Mouse (Mus musculus) hindbrain, postnatal 0 days (tissue): ENCODE measurements at regions not wholly inside any gene's neighbourhood (a gene's known extent, or its start where the extent isn't known, plus 50 kb on each side); places are given as distances from the start of the nearest gene placed in this dataset.

Experiments used
- ATAC-seq: fragments of 200-750 bp; cut with Nextera tagmentation; 2 replicates; pipeline ENCODE4 v1.8.0; 2017; ENCODE audit warnings: mild to moderate bottlenecking, moderate TSS enrichment, moderate library complexity
- DNase-seq: peaks from one replicate; pipeline ENCODE4 v3.0.0-alpha.2; 2015; ENCODE audit warnings: low spot score
- H3K27ac ChIP-seq: fragments of 300-500 bp; sonication (generic); 2 replicates; pipeline ENCODE4 v1.5.1; 2014; ENCODE audit warnings: mild to moderate bottlenecking
- H3K27me3 ChIP-seq: fragments of 300-500 bp; sonication (generic); 2 replicates; pipeline ENCODE4 v1.6.1; 2014; ENCODE audit warnings: low read length, mixed read lengths; ENCODE audit not compliant: insufficient read depth
- H3K36me3 ChIP-seq: fragments of 300-500 bp; sonication (generic); 2 replicates; pipeline ENCODE4 v1.6.1; 2014; ENCODE audit warnings: low read length, mixed read lengths; ENCODE audit not compliant: insufficient read depth
- H3K4me1 ChIP-seq: fragments of 300-500 bp; sonication (generic); 2 replicates; pipeline ENCODE4 v1.6.1; 2014; ENCODE audit warnings: antibody characterized with exemption, low read length, mixed read lengths; ENCODE audit not compliant: insufficient read depth
- H3K4me2 ChIP-seq: fragments of 300-500 bp; sonication (generic); 2 replicates; pipeline ENCODE4 v1.6.1; 2014; ENCODE audit warnings: low read depth, mild to moderate bottlenecking, low read length, moderate library complexity, mixed read lengths
- H3K4me3 ChIP-seq: fragments of 300-500 bp; sonication (generic); 2 replicates; pipeline ENCODE4 v1.5.1; 2014; ENCODE audit warnings: low read length
- H3K9ac ChIP-seq: fragments of 300-500 bp; sonication (generic); replicated peaks from 2 replicates; pipeline ENCODE4 v1.6.1; 2014; ENCODE audit warnings: mild to moderate bottlenecking, low read length, moderate library complexity, mixed read lengths
- H3K9me3 ChIP-seq: fragments of 300-500 bp; sonication (generic); 2 replicates; pipeline ENCODE4 v1.6.1; 2016; ENCODE audit warnings: low read length, mixed read lengths
- CTCF ChIP-seq: IDR thresholded peaks from 2 replicates; pipeline ENCODE4 v1.5.1; 2016; ENCODE audit warnings: antibody characterized with exemption, control low read depth, low read depth
- WGBS: fragments of 180-500 bp; shearing (Covaris S2); extraction: QIAGEN DNeasy Blood & Tissue Kit; methylation state at CpG from one replicate; pipeline ENCODE4 v1.1.7; 2014; 5-methylcytosine and 5-hydroxymethylcytosine counted together

DNA sequence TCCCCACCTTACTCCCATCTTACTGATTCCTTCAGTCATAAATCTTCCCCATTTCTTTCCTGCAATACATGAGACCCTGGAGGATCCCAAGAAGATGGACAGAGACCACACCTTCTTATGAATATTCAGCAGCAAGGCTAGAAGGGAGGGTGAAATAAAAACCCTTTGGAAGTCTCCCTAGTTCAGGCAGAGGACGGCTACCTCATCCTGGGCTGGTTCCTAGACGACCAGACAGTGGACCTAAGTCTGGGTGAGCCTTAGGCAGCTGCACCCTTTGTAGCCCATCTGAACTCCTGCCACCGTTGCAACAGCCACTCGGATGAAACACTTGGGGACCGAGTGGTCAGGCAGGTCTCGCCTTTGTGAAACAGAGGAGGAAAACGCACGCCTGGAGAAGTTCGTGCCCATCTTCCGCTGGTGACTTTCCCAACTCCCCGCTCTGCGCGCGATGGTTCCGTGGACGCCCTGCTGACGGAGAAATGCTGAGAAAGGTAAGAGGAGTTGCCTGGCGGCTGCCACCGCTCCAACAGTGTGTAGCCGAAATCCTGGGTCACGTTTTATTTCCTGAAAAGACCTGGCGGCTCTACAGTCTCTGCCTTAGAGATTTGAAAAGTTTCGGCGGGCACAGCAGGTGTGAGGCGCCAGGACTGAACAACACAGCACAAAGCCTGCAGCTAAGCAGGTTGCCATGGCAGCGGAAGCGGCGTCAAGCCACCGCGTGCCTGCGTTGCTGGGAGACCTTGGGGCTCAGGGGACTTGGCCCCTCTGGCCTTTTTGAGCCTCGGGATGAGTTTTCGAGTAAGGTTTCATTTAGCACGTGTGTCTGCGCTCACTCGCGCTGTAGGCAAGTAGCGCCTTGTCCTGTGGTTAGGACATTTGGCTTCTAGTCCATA lies 112.2 kb downstream of the Amer2 start:
- H3K27me3 ChIP-seq = no peaks in the 10 kb centered on the region
- H3K36me3 ChIP-seq = no peaks in the 10 kb centered on the region
- peak overlapping the region; percentile 45; the same call in 1 of the 2 replicates for H3K27ac ChIP-seq
- H3K4me3 ChIP-seq = peak overlapping the region; percentile 43
- ATAC-seq (peak; percentile 94), DNase-seq (peak; percentile 88)
- H3K4me1 ChIP-seq = peaks cover 12% of the 10 kb centered on the region
- under 1% methylated on average over 38 of the region's 38 CpGs for WGBS
- no peaks in the 10 kb centered on the region for H3K9me3 ChIP-seq
- peak overlapping the region; percentile 86 for H3K4me2 ChIP-seq
- TF ChIP-seq CTCF = no peak
- peak overlapping the region; percentile 33; the same call in 1 of the 2 replicates for H3K9ac ChIP-seq

DNA sequence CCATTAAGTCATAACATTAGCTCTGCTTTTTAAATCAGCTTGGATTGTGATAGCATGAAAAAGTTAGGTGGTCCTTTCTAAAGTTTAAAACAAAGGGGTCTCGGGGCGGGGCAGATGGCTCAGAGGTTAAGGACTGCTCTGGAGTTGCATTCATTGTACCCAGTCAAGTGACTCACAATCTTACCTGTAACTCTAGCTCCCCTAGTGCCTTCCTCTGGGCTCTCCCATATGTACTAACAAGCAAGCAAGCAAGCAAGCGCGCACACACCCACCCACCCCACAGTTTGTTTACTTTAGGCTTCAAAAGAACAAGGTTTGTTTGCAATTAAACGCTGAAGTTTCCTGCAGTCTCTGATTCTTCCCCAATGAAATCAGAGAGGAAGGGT lies 112.8 kb downstream of the Amer2 start:
- TF ChIP-seq CTCF = peak; percentile 43
- no peaks in the 10 kb centered on the region for H3K9me3 ChIP-seq
- no peaks in the 10 kb centered on the region for H3K27me3 ChIP-seq
- H3K4me2 ChIP-seq = peak overlapping the region; percentile 86
- peaks cover 12% of the 10 kb centered on the region for H3K4me1 ChIP-seq
- under 1% methylated on average over 5 of the region's 5 CpGs for WGBS
- H3K4me3 ChIP-seq = peak overlapping the region; percentile 43
- ATAC-seq (peak; percentile 73), DNase-seq (peak; percentile 50)
- no peak overlapping the region; the same call in 1 of the 2 replicates for H3K27ac ChIP-seq
- no peaks in the 10 kb centered on the region for H3K36me3 ChIP-seq
- H3K9ac ChIP-seq = no peak overlapping the region

GRCm38 (mm10) chr14:60486278-60486935 lies 113.3 kb downstream of the Amer2 start:
- TF ChIP-seq CTCF = no peak
- 2% methylated on average over 9 of the region's 9 CpGs for WGBS
- ATAC-seq = no peak
- Histone ChIP-seq H3K27me3 (no peaks in the 10 kb centered on the region), H3K9me3 (no peaks in the 10 kb centered on the region), H3K4me3 (no peak overlapping the region), H3K4me2 (peak overlapping the region; percentile 86), H3K4me1 (peaks cover 12% of the 10 kb centered on the region), H3K9ac (no peak overlapping the region), H3K36me3 (no peaks in the 10 kb centered on the region), H3K27ac (no peak overlapping the region)
- peak; percentile 5 for DNase-seq

GRCm38 (mm10) chr14:60489111-60489510 lies 116.1 kb downstream of the Amer2 start:
- no peak overlapping the region for H3K4me2 ChIP-seq
- TF ChIP-seq CTCF = no peak
- 75% methylated on average over 4 of the region's 4 CpGs for WGBS
- no peak overlapping the region for H3K4me3 ChIP-seq
- no peak overlapping the region for H3K9ac ChIP-seq
- no peak overlapping the region for H3K27ac ChIP-seq
- DNase-seq (no peak), ATAC-seq (no peak)
- no peaks in the 10 kb centered on the region for H3K36me3 ChIP-seq
- H3K4me1 ChIP-seq = peaks cover 12% of the 10 kb centered on the region
- H3K9me3 ChIP-seq = no peaks in the 10 kb centered on the region
- no peaks in the 10 kb centered on the region for H3K27me3 ChIP-seq

DNA sequence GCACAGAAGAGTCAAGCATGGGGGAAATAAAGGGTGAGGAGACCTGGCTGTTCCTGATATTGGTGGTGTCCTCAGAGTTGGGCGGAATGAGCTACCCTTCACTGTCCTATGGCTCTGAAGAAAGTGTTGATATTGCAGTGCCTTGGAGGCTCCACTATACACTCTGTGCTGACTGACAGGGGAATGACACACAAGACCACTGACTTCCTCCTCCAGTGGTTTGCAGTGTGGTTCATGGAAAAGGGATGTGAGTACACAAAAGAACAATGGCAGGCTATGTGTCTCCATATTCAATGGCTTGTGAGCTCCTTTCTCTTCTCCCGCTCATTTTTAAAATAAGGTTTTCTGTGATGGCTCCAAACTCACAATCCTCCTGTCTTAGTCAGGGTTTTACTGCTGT lies 117.8 kb downstream of the Amer2 start:
- TF ChIP-seq CTCF = no peak
- DNase-seq (no peak), ATAC-seq (no peak)
- H3K4me2 ChIP-seq = no peak overlapping the region
- H3K27ac ChIP-seq = no peak overlapping the region
- no peaks in the 10 kb centered on the region for H3K27me3 ChIP-seq
- H3K36me3 ChIP-seq = no peaks in the 10 kb centered on the region
- H3K9me3 ChIP-seq = no peaks in the 10 kb centered on the region
- WGBS = 91% methylated on average over 2 of the region's 2 CpGs
- no peak overlapping the region for H3K4me3 ChIP-seq
- no peak overlapping the region for H3K9ac ChIP-seq
- H3K4me1 ChIP-seq = peaks cover 5% of the 10 kb centered on the region; the same call in 1 of the 2 replicates

GRCm38 (mm10) chr14:60495441-60495840 lies 122.4 kb downstream of the Amer2 start:
- ATAC-seq (no peak), DNase-seq (no peak)
- no peak overlapping the region for H3K9ac ChIP-seq
- H3K4me3 ChIP-seq = no peak overlapping the region
- H3K9me3 ChIP-seq = no peaks in the 10 kb centered on the region
- no peaks in the 10 kb centered on the region for H3K4me1 ChIP-seq
- H3K4me2 ChIP-seq = no peak overlapping the region
- WGBS = 85% methylated on average over 5 of the region's 5 CpGs
- H3K27ac ChIP-seq = no peak overlapping the region
- TF ChIP-seq CTCF = no peak
- H3K36me3 ChIP-seq = no peaks in the 10 kb centered on the region
- H3K27me3 ChIP-seq = no peaks in the 10 kb centered on the region
